Mouse (Mus musculus) ES-Bruce4 (cell line): ENCODE data around the gene Ints7. TPM values are rescaled to one million over a fixed set of nuclear protein-coding genes. Genes with fewer than 3 reads are reported as not detected.

ENCODE experiments used
- H3K27ac ChIP-seq: 2 replicates; pipeline ENCODE4 v1.5.1; 2012; ENCODE audit warnings: low read length, inconsistent platforms; ENCODE audit not compliant: insufficient read depth
- H3K27me3 ChIP-seq: 2 replicates; pipeline ENCODE4 v1.6.1; 2012; ENCODE audit warnings: mild to moderate bottlenecking, low read length, inconsistent platforms; ENCODE audit not compliant: control insufficient read depth, poor library complexity, insufficient read depth, severe bottlenecking
- H3K36me3 ChIP-seq: 2 replicates; pipeline ENCODE4 v1.6.1; 2012; ENCODE audit warnings: inconsistent platforms, mild to moderate bottlenecking, low read length, moderate library complexity; ENCODE audit not compliant: control insufficient read depth, poor library complexity, insufficient read depth, severe bottlenecking
- H3K4me1 ChIP-seq: one replicate; pipeline ENCODE4 v1.8.1; 2011; ENCODE audit warnings: low read length; ENCODE audit not compliant: control insufficient read depth, insufficient read depth
- H3K4me3 ChIP-seq: 2 replicates; pipeline ENCODE4 v1.5.1; 2011; ENCODE audit warnings: low read depth, mild to moderate bottlenecking, low read length
- H3K9ac ChIP-seq: 2 replicates; pipeline ENCODE4 v1.6.1; 2012; ENCODE audit warnings: low read depth, mild to moderate bottlenecking, inconsistent platforms; ENCODE audit not compliant: poor library complexity, severe bottlenecking
- H3K9me3 ChIP-seq: replicated peaks from 2 replicates; pipeline ENCODE4 v1.6.1; 2012; ENCODE audit warnings: mild to moderate bottlenecking, low read length, inconsistent platforms; ENCODE audit not compliant: control insufficient read depth, poor library complexity, insufficient read depth, severe bottlenecking
- CTCF ChIP-seq: IDR thresholded peaks from one replicate; pipeline ENCODE4 v1.8.1; 2011; ENCODE audit warnings: low read depth, low read length
- EP300 ChIP-seq: IDR thresholded peaks from 2 replicates; pipeline ENCODE4 v1.6.1; 2011; ENCODE audit warnings: low read depth, low read length; ENCODE audit not compliant: insufficient read depth
- POLR2A ChIP-seq: IDR thresholded peaks from one replicate; pipeline ENCODE4 v1.8.1; 2011; ENCODE audit warnings: low read length; ENCODE audit not compliant: insufficient read depth
- polyA plus RNA-seq: library from polyadenylated mRNA; stranded (reverse); fragments of >200 nt; gene quantifications from 2 replicates; pipeline ENCODE4 v1.2.4, GENCODE M21; 2011; ENCODE audit warnings: low read depth; ENCODE audit not compliant: missing spikeins, insufficient read depth, insufficient read length

Gene Ints7
- polyA plus RNA-seq, 1 experiment = 58.1 TPM

DNA sequence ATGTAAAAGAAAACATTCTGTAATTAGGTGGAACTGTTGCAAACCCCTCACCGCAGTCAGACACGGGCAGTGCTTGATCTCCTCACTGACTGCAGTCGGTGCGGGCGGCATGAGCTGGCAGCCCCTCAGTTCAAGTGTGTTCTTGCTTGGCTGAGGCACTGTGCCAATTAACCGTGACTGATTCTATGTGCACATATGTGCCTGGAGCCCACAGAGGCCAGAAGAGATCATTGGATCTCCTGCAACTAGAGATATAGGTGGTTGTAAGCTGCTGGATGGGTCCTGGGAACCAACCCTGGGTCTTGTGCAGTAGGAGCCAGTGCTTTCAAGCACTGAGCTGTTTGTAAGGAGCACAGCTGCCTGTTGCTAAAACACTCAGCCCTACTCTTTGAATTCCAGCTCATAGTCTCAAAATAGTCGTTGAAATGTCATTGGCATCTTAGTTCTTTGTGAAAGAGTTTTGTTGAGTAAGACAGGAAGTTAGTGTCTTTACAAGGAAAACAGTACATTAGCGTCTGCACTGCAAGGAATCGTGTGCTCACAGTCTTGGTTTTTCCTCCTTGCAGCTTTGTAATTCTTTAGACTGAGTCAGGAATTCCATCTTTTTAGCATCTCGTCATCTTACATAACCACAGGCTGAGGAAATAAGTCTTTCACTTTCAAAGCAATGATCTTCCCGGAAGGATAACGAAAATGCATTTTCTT lies 16.7 kb downstream of the Ints7 start:
- Histone ChIP-seq H3K4me1 (no peaks in the 10 kb centered on the region), H3K4me3 (no peak overlapping the region), H3K9me3 (no peaks in the 10 kb centered on the region), H3K36me3 (peaks cover 25% of the 10 kb centered on the region), H3K9ac (no peak overlapping the region), H3K27me3 (no peaks in the 10 kb centered on the region), H3K27ac (no peak overlapping the region)
- TF ChIP-seq CTCF (no peak), POLR2A (no peak), EP300 (no peak)

DNA sequence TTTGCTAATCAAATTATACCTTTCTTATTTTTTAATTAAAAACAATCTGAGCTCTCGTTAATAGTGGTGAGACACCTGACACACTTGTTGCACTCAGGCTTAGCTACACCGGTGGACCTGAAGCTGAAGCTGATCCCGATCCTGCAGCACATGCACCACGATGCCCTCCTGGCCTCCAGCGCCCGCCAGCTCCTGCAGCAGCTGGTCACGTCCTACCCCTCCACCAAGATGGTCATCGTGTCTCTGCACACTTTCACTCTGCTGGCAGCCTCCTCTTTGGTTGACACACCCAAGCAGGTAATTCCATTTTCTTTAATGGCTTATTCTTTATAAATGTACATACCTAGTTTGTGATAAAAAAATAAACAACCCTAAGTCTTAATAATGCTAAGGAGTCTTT lies 20.6 kb downstream of the Ints7 start:
- Histone ChIP-seq H3K9ac (no peak overlapping the region), H3K4me3 (no peak overlapping the region), H3K4me1 (no peaks in the 10 kb centered on the region), H3K27ac (no peak overlapping the region), H3K27me3 (no peaks in the 10 kb centered on the region), H3K9me3 (no peaks in the 10 kb centered on the region), H3K36me3 (peaks cover 26% of the 10 kb centered on the region)
- no peak for TF ChIP-seq POLR2A
- TF ChIP-seq EP300 = no peak
- no peak for TF ChIP-seq CTCF

DNA sequence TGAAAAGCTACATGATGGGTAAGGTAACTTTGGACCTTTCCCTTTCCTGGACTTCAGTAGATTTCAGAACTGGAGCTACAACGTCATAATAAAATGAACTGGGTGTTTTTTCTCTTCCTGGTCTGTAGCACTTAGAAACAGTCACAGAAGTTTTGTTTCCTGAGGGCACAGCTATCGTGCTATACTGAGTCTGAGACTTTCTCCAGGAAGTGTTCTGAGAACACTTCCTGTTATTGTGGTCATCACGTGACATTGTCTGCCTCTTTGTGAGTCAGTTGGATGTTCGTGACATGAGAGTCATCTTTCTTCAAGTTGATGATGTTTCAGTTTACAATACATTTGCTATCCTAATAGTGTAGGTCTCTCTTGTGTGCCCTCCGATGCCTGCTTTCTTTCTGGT lies 23.8 kb downstream of the Ints7 start:
- no peaks in the 10 kb centered on the region for H3K27me3 ChIP-seq
- H3K9ac ChIP-seq = no peak overlapping the region
- no peaks in the 10 kb centered on the region for H3K4me1 ChIP-seq
- H3K4me3 ChIP-seq = no peak overlapping the region
- no peak for TF ChIP-seq EP300
- no peak for TF ChIP-seq CTCF
- no peak for TF ChIP-seq POLR2A
- no peak overlapping the region for H3K27ac ChIP-seq
- peaks cover 31% of the 10 kb centered on the region for H3K36me3 ChIP-seq
- H3K9me3 ChIP-seq = no peaks in the 10 kb centered on the region

DNA sequence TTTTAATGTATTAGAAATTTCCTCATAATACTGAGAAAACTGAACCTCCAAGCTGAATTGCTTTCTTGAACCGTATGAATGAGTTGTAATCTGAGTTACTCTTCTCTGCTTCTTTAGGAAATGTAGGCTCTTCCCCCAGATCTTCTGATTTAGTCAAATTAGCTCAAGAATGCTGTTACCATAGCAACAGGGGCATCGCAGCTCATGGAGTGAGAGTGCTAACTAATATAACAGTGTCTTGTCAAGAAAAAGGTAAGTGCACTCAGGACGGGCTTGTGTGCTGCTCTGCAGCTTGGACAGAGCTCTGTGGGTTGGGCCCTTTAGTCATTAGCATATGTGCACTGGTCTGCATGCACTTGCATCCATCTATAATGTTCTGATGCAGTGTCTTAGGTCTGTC lies 29.3 kb downstream of the Ints7 start:
- H3K36me3 ChIP-seq = peaks cover 37% of the 10 kb centered on the region

DNA sequence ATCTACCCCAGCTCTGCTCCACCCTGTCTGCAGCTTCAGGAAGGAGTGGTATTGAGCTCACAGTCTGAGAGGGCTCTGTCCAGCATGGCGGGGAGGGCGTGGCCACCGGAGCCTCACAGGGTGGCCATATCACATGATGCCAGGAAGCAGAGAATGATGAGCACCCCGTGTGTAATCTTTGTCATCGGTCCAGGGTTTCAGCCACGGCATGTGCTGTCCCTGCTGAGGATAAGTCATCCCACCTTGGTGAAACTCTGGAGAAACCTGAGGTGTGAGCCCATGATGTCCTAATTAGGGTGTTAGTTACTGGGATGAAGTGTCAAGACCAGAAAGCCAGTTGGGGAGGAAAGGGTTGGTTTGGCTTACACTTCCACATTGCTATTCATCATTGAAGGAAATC lies 33.6 kb downstream of the Ints7 start:
- H3K4me3 ChIP-seq = no peak overlapping the region
- TF ChIP-seq EP300 = no peak
- no peak for TF ChIP-seq POLR2A
- TF ChIP-seq CTCF = no peak
- H3K27ac ChIP-seq = no peak overlapping the region
- no peaks in the 10 kb centered on the region for H3K9me3 ChIP-seq
- no peaks in the 10 kb centered on the region for H3K4me1 ChIP-seq
- H3K27me3 ChIP-seq = no peaks in the 10 kb centered on the region
- peaks cover 56% of the 10 kb centered on the region for H3K36me3 ChIP-seq
- no peak overlapping the region for H3K9ac ChIP-seq

More for the DNA sequence above, 29.3 kb downstream of the Ints7 start:
- no peak overlapping the region for H3K27ac ChIP-seq
- H3K4me1 ChIP-seq = no peaks in the 10 kb centered on the region
- H3K4me3 ChIP-seq = no peak overlapping the region
- no peak for TF ChIP-seq POLR2A
- TF ChIP-seq EP300 = no peak
- no peak for TF ChIP-seq CTCF
- H3K27me3 ChIP-seq = no peaks in the 10 kb centered on the region
- H3K9ac ChIP-seq = no peak overlapping the region
- no peaks in the 10 kb centered on the region for H3K9me3 ChIP-seq

DNA sequence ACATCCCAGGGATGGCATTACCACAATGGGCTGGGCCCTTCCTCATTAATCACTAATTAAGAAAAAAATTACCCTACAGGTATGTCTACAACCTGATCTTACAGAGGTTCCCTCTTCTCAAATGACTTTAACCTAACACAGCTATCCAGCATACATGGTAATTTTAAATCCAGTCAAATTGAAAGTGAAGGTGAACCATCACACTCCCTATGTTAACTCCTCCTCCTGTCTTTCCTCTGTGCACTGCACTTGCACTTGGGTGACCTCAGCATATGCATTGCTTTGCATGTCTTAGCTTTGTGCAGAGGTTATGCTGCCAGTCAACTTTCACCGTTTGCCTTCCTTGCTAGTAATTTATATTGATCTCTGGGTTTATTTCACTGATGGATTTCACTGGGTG lies 34.1 kb downstream of the Ints7 start:
- peaks cover 58% of the 10 kb centered on the region for H3K36me3 ChIP-seq
- H3K9me3 ChIP-seq = no peaks in the 10 kb centered on the region
- no peaks in the 10 kb centered on the region for H3K4me1 ChIP-seq
- H3K27ac ChIP-seq = no peak overlapping the region
- no peak overlapping the region for H3K9ac ChIP-seq
- no peak overlapping the region for H3K4me3 ChIP-seq
- TF ChIP-seq CTCF (no peak), POLR2A (no peak)
- H3K27me3 ChIP-seq = no peaks in the 10 kb centered on the region
